Mouse (Mus musculus) forebrain, embryonic 16.5 days (tissue): ENCODE measurements around the gene Tigd3. TPM values are rescaled to one million over a fixed set of nuclear protein-coding genes. Genes with fewer than 3 reads are reported as not detected.

Experiments
- ATAC-seq: fragments of 200-750 bp; cut with Nextera tagmentation; 2 replicates; pipeline ENCODE4 v1.8.0; 2017; ENCODE audit warnings: mild to moderate bottlenecking, moderate library complexity
- H3K27ac ChIP-seq: fragments of 300-500 bp; sonication (generic); 2 replicates; pipeline ENCODE4 v1.5.1; 2014; ENCODE audit warnings: low read length, control low read depth
- H3K27me3 ChIP-seq: fragments of 300-500 bp; sonication (generic); replicated peaks from 2 replicates; pipeline ENCODE4 v1.6.1; 2014; ENCODE audit warnings: low read length; ENCODE audit not compliant: control insufficient read depth, insufficient read depth
- H3K36me3 ChIP-seq: fragments of 300-500 bp; sonication (generic); 2 replicates; pipeline ENCODE4 v1.6.1; 2014; ENCODE audit not compliant: control insufficient read depth, insufficient read depth
- H3K4me1 ChIP-seq: fragments of 300-500 bp; sonication (generic); replicated peaks from 2 replicates; pipeline ENCODE4 v1.6.1; 2014; ENCODE audit warnings: low read length; ENCODE audit not compliant: control insufficient read depth, insufficient read depth
- H3K4me2 ChIP-seq: fragments of 300-500 bp; sonication (generic); 2 replicates; pipeline ENCODE4 v1.6.1; 2014; ENCODE audit warnings: mild to moderate bottlenecking, low read length, control low read depth
- H3K4me3 ChIP-seq: fragments of 300-500 bp; sonication (generic); replicated peaks from 2 replicates; pipeline ENCODE4 v1.5.1; 2014; ENCODE audit warnings: mild to moderate bottlenecking, low read length, control low read depth
- H3K9ac ChIP-seq: fragments of 300-500 bp; sonication (generic); replicated peaks from 2 replicates; pipeline ENCODE4 v1.6.1; 2014; ENCODE audit warnings: low read depth, low read length, control low read depth
- H3K9me3 ChIP-seq: fragments of 300-500 bp; sonication (generic); 2 replicates; pipeline ENCODE4 v1.6.1; 2016; ENCODE audit warnings: low read length; ENCODE audit not compliant: control insufficient read depth
- WGBS: fragments of 180-500 bp; shearing (Covaris S2); extraction: QIAGEN DNeasy Blood & Tissue Kit; methylation state at CpG from one replicate; pipeline ENCODE4 v1.1.7; 2014; 5-methylcytosine and 5-hydroxymethylcytosine counted together
- polyA plus RNA-seq: library from polyadenylated mRNA; unstranded; fragments of >200 nt; fragmentation: Nextera tagmentation; extraction: Ambion mirVana; gene quantifications from 2 replicates; pipeline ENCODE4 v1.2.1, GENCODE M21; 2015

Gene Tigd3
- 11.0 and 13.7 TPM in 2 replicates for polyA plus RNA-seq

DNA sequence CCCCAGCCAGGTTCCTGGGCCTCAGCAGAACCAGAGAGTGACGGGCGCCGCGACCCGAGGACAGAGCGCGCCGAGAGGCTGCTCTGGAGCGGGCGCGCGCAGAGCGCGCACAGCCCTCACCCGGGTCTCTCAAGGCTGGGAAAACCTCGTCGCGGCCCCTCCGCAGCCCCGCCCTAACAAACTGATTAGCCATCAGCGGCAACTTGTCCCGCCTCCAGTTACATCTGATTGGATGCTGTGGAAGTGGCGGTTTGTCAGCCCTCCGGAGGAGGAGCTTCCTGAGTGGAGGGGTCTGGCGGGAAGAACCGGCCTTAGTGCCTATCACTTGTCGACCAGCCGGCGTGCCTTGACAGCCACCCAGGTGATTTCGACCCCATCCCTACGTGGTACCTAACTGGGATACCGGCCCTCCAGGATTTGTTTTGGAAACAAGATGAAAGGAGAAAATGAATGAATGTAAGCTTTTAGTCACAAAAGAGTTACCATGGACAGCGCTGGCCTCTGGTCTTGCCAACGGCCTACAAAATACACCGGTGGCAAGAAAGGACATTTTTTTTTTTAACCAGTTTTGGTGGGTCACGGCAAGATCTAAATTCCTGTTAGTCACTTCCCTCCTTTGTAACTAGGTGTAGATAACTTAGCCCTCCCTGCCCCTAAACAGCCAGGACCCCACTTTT, at the start of gene Tigd3:
Tigd3 (minus strand) TSS at position 148 of the 677 bp plus-strand sequence.
- Histone ChIP-seq H3K4me1 (peaks cover 25% of the 10 kb centered on the region), H3K27ac (peak within 1 kb of the TSS; percentile 76), H3K9ac (peak within 1 kb of the TSS; percentile 92), H3K4me3 (peak within 1 kb of the TSS; percentile 81), H3K9me3 (no peaks in the 10 kb centered on the region), H3K27me3 (no peaks in the 10 kb centered on the region), H3K4me2 (peak within 1 kb of the TSS; percentile 84), H3K36me3 (peaks cover 10% of the 10 kb centered on the region)
- 3% methylated on average over 36 of the region's 36 CpGs for WGBS
- peak; percentile 99 for ATAC-seq

DNA sequence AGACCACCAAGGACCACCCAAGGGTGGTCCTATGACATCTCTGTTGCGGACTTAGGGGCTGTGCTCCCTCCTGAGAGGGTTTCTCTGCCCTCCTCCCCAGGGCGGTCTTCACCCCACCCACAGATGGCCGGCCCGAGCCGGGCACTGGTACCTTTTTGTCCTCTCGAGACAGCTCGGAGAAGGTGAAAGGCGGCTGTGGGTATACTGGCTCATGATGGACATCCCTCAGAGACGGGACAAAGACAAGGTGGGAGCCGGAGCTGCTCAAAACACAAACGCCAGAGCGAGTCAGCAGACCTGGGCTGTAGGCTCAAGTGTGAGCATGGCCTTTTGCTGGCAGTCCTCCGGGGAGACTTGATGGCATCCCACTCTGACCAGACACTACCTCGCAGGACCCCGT, 49.5 kb upstream of the Tigd3 start:
- H3K9ac ChIP-seq: no peak overlapping the region
- no peak overlapping the region for H3K4me2 ChIP-seq
- ATAC-seq: no peak
- peaks cover 3% of the 10 kb centered on the region; the same call in 1 of the 2 replicates for H3K36me3 ChIP-seq
- 92% methylated on average over 15 of the region's 15 CpGs for WGBS
- H3K27ac ChIP-seq: no peak overlapping the region
- H3K27me3 ChIP-seq: no peaks in the 10 kb centered on the region
- H3K9me3 ChIP-seq: no peaks in the 10 kb centered on the region
- H3K4me1 ChIP-seq: peaks cover 7% of the 10 kb centered on the region
- no peak overlapping the region for H3K4me3 ChIP-seq

DNA sequence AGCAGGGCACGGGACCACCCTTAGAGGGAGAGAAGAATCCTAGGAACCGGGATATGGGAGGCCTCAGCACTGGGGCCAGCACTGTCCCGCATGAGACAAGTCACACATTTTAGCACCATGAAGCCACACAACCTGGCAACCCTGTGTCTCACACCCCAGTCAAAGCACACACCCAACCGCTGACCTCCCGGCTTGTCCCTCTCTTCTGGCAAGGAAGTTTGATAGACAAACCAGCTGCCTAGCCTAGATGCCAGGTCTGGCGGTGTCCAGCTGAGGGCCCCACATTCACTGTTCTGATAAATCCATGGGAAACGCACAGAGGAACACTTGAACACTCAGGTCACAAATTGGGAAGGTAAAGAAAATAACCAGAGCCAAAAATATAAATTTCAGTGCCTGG, 48.6 kb upstream of the Tigd3 start:
- H3K4me3 ChIP-seq: no peak overlapping the region

DNA sequence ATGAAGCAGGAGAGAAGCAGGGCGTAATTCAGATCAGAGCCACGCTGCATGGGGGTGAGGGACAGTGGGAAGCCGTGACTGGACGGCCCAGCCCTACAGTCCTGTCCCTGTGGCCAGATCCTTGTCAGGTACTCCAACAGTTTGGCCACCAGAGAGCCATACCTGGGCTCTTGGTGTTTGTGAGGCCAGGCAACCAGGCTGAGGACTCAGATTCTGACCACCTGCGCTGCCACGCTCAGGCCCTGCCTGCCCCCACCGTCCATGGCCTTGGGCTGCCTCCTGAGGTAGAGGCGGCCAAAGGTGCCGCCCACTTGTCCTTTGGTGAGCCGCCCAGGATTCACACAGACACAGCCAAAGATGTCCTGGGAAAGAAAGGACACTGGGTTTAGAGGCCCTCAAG, 46.7 kb upstream of the Tigd3 start:
- peaks cover 18% of the 10 kb centered on the region for H3K4me1 ChIP-seq
- ATAC-seq: no peak
- H3K4me2 ChIP-seq: no peak overlapping the region
- peak overlapping the region; percentile 47; the same call in 1 of the 2 replicates for H3K27ac ChIP-seq
- H3K9ac ChIP-seq: no peak overlapping the region
- no peak overlapping the region for H3K4me3 ChIP-seq
- H3K9me3 ChIP-seq: no peaks in the 10 kb centered on the region
- WGBS: 89% methylated on average over 10 of the region's 10 CpGs
- H3K36me3 ChIP-seq: no peaks in the 10 kb centered on the region
- no peaks in the 10 kb centered on the region for H3K27me3 ChIP-seq

More for the DNA sequence above, 48.6 kb upstream of the Tigd3 start:
- no peak overlapping the region for H3K9ac ChIP-seq
- no peak overlapping the region for H3K4me2 ChIP-seq
- no peaks in the 10 kb centered on the region for H3K27me3 ChIP-seq
- no peak for ATAC-seq
- H3K36me3 ChIP-seq: peaks cover under 1% of the 10 kb centered on the region; the same call in 1 of the 2 replicates
- no peaks in the 10 kb centered on the region for H3K9me3 ChIP-seq
- no peak overlapping the region for H3K27ac ChIP-seq
- WGBS: 93% methylated on average over 7 of the region's 7 CpGs
- H3K4me1 ChIP-seq: peaks cover 13% of the 10 kb centered on the region

DNA sequence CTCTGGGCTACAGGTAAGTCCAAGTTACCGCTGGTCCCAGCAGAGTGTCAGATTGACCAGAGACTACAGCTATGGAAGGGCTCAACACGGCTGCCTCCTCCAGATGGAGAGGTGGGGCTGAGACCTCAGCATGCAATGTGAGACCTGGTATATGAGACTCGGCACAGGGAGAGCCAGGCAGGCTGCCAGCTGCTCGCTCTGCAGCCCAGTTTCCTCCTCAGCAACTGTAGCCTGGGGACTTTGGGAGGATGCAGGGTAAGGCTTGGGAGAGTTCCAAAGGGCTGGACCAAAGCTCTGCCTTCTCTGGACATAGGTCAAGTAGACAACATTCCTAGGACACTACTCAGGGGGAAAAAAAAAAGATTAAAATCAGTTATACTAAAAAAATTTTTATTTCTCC, 46.2 kb upstream of the Tigd3 start:
- Histone ChIP-seq H3K9me3 (no peaks in the 10 kb centered on the region), H3K27ac (peak overlapping the region; percentile 19; the same call in 1 of the 2 replicates)
- 0 out of 2 replicates have a peak, but pooled peaks have one; percentile 33 for ATAC-seq

DNA sequence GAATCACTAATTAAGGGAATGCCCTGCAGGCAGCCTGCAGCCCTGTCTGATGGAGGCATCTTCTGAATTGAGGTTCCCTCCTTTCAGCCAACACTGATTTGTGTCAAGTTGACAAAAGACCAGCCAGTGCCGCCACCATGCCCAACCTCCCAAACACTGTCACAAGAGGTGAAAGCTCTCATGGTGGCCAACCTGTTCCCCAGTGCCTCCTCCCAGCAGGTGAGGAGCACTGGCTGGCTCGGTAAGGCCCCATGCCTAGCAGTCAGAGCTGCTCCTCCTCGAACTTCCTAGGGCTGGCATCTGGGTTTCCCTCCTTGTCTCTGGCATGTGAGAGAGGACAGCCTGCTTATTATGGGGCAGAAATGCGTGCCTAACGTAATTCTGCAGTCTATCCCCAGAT, 45.8 kb upstream of the Tigd3 start:
- H3K4me1 ChIP-seq: peaks cover 18% of the 10 kb centered on the region
- no peaks in the 10 kb centered on the region for H3K27me3 ChIP-seq
- 0 out of 2 replicates have a peak, but pooled peaks have one; percentile 18 for ATAC-seq
- no peaks in the 10 kb centered on the region for H3K9me3 ChIP-seq
- WGBS: 58% methylated on average over 5 of the region's 5 CpGs
- H3K9ac ChIP-seq: no peak overlapping the region
- H3K27ac ChIP-seq: peak overlapping the region; percentile 19
- no peak overlapping the region for H3K4me2 ChIP-seq
- no peak overlapping the region for H3K4me3 ChIP-seq
- no peaks in the 10 kb centered on the region for H3K36me3 ChIP-seq

More for the DNA sequence above, 46.2 kb upstream of the Tigd3 start:
- no peaks in the 10 kb centered on the region for H3K36me3 ChIP-seq
- H3K4me1 ChIP-seq: peaks cover 18% of the 10 kb centered on the region
- H3K4me3 ChIP-seq: no peak overlapping the region
- no peaks in the 10 kb centered on the region for H3K27me3 ChIP-seq
- no peak overlapping the region for H3K9ac ChIP-seq
- no peak overlapping the region for H3K4me2 ChIP-seq
- WGBS: 47% methylated on average over 4 of the region's 4 CpGs

DNA sequence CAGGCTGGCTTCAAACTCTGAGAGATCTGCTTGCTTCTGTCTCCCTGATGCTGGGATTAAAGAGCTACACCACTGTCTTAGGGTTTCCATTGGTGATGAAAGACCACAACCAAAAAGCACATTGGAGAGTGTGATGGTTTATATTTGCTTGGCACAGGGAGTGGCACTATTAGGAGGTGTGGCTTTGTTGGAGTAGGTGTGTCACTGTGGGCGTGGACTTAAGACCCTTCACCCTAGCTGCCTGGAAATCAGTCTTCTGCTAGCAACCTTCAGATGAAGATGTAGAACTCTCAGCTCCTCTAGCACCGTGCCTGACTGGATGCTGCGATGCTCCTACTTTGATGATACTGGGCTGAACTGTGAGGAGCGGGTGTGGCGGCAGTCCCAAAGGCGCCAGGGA, 44.6 kb upstream of the Tigd3 start:
- Histone ChIP-seq H3K9me3 (no peaks in the 10 kb centered on the region), H3K4me2 (no peak overlapping the region), H3K27ac (no peak overlapping the region), H3K36me3 (no peaks in the 10 kb centered on the region), H3K27me3 (no peaks in the 10 kb centered on the region), H3K4me3 (no peak overlapping the region), H3K9ac (no peak overlapping the region), H3K4me1 (peaks cover 18% of the 10 kb centered on the region)
- ATAC-seq: no peak
- 87% methylated on average over 6 of the region's 6 CpGs for WGBS

DNA sequence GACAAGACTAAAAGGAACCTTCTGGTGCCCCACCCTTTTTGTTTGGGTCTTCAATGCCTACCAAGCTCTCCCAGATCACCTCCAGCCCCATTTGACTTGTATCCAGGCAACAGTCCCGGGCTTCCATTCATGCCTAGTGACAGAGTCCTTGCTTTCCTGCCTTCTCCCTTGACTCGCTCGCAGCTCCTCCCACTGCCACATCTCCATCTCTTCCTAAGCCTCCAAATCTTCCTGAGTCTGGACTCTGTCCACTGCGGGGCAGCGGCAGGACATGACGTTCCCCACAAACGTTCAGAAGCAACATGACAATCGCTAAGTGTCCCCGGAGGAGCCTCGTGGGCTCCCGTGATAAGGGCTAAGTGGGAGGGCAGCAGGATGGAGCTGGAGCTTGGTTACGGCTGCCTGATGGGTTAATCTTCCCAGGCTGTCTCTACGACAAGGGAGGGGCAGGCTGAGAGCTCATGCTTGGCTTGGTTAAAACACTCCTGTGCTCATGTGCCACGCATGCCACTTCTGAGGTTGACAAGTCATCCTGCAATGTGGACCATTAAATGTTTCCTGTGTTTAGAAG, 44.0 kb upstream of the Tigd3 start:
- no peak for ATAC-seq
- no peak overlapping the region for H3K27ac ChIP-seq

DNA sequence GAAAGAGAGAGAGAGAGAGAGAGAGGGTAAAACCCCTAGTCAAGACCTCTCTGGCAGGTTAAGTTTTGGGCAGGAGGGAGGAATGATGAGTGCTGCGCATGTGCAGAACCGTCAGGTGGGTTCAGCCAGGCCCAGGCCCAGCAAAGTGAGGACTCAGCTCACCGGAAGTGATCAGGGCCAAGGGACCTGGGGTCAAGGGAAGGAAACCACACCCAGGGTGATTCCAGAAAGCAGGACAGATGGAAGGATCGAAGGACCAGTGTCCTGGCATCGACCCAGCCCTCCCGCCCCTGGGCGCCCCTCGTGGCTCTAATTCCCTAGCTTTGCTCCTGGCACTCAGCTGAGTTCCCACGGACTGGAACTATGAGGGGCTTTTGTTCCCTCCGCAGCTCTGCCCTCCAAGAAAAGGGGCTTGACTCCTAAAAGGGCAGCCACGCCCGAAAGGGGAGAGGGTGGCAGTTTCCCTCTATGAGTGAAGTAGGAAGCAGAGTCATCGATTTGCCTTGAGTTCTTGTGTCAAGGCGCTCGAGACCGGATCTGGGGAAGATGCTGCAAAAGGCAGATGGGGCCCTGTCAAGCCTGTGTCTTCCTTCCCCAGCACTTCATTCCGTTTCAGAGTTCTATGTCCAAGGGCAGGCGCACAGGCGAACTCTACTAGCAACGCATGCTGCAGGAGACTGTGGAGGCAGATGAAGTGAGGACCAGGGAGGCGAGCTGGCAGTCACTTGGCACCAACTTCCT, 43.3 kb upstream of the Tigd3 start:
- Histone ChIP-seq H3K9ac (no peak overlapping the region), H3K4me1 (peaks cover 18% of the 10 kb centered on the region), H3K4me2 (no peak overlapping the region), H3K9me3 (no peaks in the 10 kb centered on the region), H3K4me3 (no peak overlapping the region), H3K27ac (no peak overlapping the region), H3K36me3 (no peaks in the 10 kb centered on the region), H3K27me3 (no peaks in the 10 kb centered on the region)
- ATAC-seq: no peak
- 56% methylated on average over 21 of the region's 21 CpGs for WGBS

More for the DNA sequence above, 44.0 kb upstream of the Tigd3 start:
- no peaks in the 10 kb centered on the region for H3K27me3 ChIP-seq
- WGBS: 31% methylated on average over 14 of the region's 14 CpGs
- H3K36me3 ChIP-seq: no peaks in the 10 kb centered on the region
- H3K4me1 ChIP-seq: peaks cover 18% of the 10 kb centered on the region
- H3K9me3 ChIP-seq: no peaks in the 10 kb centered on the region
- H3K4me3 ChIP-seq: no peak overlapping the region
- no peak overlapping the region for H3K9ac ChIP-seq
- H3K4me2 ChIP-seq: no peak overlapping the region
